Mouse (Mus musculus) c-Kit-positive CD71-positive TER-119-positive erythroid progenitor cells, embryonic 14.5 days (primary cell): ENCODE results near the gene Cbx4.

Source experiments
- DNase-seq: peaks from one replicate; pipeline ENCODE4 v3.0.0-alpha.2; 2013; ENCODE audit warnings: low spot score

Cbx4 gene

DNA sequence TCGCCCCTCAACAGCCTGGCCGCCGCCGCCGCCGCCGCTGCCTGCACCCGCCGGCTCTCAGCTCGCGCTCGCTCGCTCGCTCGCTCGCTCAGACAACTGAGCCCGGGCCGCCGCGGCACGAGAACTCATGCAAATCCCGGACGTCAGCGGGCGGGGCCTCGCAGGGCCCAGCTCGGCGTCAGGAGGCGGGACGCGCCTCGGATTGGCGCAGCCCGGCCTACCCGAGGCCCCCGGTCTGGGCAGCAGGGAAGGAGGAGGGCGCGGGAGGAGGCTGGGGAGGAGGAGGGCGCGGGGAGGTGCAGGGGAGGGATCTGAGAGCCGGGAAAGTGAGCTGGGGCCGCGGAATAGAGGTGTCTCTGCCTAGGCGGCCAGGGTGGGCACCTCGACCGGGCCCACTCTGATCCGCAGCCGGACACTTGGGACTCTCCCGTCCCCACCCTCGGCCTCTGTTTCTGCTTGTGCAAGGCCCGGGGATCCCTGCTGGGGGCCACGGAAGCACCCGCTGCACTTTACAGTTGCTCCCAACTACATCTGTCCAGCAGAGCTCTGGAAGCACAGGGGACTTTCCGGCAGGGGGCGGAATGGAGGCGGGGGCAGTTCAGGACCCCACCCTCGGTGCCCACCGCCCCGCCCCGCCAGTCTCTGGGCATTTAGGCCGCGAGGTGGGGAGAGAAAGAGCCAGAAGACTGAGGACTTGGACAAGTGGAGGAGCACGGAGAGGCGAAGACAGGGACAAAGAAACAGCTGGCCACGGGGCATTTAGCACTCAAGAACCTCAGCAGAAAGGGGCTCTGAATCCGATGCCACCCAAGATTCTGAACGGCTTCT is at the start of gene Cbx4:
Gene Cbx4, minus strand, starts transcription at position 78 of the 828 bp plus-strand sequence.
- peak; percentile 66 for DNase-seq

DNA sequence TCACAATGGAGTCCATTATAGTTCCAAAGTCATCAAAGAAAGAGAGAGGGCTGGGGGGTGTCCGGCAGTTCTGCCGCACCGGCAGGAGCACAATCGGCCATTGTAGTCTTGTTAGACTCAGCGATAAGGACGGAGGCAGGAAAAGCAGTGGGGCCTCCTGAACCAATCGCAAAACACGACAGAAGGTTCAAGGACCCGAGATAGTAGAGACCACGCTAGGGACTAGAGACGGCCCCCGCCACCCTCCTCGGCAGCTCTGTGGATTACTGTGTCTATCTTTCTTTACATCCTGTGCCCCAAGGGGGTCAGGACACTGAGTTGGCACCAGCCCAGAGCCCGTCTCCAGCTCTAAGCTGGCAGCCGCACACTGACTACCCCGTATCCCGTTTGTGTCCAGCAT is 48.6 kb upstream of the Cbx4 start:
- DNase-seq: no peak

DNA sequence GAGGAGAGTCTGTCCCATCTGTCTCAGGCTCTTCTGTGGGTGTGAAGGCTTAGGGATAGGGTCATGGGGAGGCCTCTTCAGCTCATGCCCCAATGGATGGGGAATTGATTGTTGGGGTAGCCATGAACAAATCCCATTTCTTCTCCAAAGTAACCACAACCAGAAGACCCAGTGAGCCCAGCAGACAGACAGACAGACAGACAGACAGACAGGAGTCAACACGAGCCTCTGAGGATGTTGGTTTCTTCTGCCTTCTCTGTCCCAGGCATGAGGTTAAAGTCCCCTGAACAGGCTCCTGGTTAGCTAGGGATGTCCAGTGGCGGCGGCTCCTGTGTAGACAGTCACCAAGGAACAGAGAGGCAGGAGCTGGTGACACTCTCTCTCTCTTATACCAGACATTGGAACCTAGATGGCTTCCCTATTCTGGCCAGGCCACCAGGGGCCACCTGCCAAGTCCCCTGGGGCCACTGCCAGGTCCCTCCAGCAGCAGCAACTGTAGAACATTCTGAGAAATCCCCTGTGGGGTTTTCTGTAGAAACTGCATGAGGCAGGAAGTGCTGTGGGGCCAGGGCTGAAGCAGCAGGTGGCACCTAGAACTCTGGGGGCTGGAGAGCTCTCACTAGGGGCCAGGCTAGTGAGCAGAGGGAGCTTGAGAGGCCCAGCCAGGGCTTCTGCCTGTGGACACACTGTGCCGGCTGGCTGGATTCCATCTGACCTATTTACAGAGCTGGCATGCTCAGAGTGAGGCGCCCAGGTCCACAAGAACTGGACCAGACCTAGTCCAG is 47.6 kb upstream of the Cbx4 start:
- DNase-seq: no peak

DNA sequence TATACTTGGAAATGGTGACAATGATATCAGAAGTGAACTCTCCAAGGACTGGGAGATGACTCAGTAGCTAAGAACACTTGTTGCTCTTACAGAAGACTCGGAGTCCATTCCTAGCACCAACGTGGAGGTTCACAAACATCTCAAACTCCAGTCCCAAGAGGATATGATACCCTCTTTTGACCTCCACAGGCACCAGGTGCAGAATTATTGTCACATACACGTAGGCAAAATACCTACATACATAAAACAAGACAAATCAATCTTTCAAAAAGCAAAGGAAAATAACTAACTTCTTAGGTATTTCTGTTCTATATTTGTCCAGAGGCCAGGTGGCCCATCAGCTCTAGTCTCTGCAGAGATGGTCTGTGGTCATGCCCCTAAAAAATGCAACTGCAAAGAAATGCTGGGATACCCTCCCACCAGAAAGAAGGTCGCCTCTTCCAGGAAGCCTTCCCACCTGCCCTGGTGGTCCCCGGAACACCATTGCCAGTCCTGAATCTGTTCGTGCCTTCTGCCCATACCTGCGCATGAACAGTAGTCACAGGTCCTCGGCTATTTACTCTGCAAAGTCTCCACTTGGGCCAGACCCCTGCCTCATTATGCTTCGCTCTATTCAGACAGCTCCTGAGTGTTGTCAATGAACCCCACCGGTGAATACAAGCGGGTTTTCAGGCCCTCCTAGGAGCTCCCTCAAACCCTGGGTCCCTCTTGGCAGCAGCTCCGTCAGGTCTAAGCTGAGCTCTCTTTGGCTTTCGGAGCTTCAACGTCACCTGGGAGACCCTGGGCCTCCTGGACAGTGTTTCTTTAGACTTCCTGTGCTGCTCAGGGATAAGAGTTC is 46.4 kb upstream of the Cbx4 start:
- DNase-seq: no peak

DNA sequence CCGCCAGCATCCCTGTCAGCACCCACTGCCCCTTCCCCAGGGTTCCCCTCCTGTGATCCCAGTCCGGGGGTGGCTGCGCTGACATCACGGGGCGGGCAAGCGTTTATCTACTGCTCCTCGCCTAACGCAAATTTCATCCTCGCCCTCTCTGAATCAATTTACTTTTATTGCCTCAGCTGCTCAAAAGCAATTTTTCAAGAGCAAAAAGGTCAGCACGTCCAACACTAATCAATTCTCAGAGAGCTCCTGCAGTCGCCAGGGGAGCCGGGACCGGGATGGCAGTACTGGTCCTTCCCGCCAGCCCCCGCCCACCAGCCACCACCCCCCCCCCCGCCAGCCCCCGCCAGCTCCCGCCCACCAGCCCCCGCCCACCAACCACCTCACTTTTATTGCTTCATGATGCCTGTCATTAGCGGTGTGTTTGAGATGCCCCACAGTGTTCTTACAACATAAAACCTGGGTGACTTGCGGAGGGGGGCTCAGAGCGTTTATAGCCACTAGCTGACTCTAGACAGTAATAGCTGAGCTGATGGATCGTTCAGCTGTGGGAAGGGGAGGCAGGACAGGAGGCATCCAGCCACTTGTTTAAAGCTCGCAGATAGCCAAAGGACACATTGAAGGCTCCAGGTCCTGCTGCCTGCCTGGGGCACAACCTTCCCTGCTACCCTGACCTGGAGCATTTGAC is 44.2 kb upstream of the Cbx4 start:
- no peak for DNase-seq

DNA sequence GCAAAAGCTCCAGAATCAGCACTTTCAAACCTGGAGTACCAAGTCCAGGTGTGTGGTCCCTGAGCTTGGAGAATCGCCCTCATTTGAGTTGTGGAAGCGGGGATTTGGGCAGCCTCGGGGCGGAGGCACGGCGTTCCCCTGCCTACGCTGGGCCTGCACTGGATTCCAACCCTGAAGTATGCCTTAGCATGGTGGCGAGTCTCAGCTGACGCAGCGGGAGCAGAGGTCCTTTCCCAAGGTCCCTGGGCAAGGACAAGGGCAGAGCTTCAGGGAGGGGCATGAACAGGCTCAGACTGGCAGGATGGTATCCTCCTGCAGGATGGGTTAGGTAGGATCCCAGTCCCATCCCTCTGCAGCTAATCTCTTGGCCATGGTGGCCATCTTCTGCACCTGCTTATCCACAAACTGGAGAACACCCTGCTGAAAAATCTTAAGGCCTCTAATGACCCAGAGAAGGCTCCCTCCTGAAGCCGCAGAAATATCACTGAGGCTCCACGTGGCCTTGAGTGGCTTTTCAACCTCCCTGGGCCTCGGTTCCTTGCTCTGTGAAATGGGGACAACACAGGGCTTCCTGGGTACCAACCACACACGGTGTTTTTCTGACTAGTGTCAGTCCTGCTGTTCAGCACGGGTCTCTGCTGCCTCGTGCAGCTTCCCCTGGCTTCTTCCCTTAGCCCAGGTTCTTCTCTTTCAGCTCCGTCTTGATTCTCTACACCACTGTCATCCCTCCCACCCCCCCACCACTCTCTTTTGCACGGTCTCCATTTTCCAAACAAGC is 43.4 kb upstream of the Cbx4 start:
- DNase-seq: no peak

DNA sequence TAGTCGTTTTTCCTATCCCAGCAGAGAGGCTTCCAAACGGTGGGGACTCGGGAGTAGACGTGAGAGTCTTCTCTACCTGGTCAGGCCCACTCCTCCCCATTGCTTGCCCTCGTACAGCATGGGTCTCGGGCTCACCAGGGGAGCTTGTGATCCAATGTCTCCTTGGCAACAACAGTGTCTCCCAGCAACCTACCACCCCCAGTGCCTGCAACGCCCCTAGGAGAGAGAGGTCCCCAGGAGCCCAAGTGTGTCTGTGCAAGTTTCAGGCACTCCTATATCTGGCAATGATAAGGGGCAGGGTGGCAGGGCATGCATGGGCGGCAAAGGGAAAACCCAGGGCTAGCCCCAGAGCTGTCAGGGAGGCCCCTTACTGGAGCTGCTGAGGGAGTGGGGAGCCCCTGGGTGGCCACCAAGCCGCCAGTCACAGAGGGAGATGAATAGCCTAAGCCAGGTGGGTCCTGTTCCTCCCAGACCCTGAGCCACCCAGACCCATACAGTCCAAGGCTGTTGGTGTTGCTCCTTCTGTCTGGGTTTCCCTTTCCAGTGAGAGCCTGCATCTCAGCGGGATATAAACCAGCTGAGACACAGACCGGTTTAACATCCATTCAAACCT is 42.8 kb upstream of the Cbx4 start:
- DNase-seq: no peak

DNA sequence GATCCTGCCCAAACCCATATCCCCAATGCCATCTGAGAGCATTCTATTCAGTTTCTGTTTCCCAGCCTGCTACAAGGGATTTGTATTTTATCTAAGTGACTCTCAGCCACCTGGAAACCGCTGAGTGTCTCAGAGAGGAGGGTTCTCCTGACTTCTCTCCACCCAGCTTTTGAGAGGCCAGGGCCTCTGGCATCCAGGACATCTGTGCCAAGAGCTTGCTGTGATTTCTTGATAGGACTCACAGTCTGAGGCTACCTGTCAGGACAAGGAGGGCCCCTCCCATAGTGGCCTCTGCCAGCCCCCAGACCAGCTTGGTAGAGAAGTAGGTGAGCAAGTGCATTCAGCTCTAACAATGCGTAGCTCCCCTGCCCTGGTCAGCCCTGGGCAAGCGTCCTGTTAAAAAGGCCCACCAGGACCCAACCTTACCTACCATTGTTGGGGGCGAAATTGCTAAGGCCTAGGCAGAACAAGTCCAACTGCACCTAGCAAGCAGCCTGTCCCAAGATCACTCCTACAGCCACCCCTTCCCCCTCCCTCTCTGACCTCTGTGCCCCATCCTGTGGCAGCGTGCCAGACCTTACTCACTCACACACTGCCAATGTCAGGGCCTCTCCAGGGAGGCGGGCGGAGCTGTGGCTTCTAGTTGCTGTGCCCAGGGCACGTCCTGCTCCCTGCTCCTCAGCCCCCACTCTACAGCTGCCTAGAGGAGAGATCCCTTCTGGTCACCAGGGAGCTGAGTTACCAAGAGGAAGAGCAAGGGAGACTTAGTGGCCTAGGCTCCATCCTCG is 41.9 kb upstream of the Cbx4 start:
- no peak for DNase-seq

GRCm38 (mm10) chr11:119127147-119127546 is 41.1 kb upstream of the Cbx4 start:
- no peak for DNase-seq

DNA sequence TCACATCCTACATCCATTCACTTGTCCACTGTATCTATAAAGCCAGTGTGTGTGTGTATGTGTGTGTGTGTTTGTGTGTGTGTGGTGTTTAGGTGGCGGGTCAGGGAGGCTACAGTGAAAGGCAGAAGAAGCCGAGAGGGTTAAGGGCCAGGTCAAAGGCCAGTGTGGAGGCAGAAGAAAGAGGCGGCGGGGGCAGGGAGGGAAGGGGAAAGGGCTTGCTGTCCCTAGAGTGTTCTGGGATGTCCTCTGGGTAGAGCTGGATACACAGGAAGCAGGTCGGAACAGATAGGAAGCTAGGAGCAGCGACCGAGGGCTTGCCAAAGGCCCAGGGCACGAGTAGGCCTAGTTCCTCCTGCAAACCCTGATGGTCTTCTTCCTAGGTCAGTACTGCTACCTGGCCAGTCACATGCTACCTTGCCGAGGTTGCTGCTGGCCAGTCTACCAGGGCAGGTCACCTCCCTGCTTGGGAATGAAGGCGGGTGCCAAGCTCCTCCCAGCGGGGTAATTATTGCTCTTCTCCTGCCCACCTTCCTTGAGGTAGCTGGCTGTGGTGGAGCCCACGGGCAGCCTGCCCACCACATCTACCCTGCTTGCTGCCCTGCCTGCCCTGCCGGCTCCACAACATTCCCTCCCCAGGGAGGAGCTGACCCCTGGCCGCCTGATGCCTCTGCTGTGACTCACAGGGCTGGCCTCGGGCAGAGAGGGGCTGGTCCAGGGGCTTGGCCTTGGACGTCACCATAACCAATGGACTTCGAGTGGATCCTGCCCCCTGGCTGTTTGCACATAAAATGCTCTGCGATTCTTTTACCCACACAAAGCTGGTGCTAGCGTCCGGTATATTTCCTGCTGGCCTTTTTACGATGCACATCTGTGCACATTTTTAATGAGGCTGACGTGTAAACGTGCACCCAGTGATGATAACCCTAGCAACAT is 40.2 kb upstream of the Cbx4 start:
- DNase-seq: no peak

GRCm38 (mm10) chr11:119124536-119124935 is 38.5 kb upstream of the Cbx4 start:
- no peak for DNase-seq

- no peak for DNase-seq
These were observed 37.7 kb upstream of the Cbx4 start for GRCm38 (mm10) chr11:119123522-119124319.

- no peak for DNase-seq
These were observed 36.4 kb upstream of the Cbx4 start for GRCm38 (mm10) chr11:119122396-119122795.

GRCm38 (mm10) chr11:119118905-119119304 is 32.9 kb upstream of the Cbx4 start:
- no peak for DNase-seq

- no peak for DNase-seq
These were observed 31.9 kb upstream of the Cbx4 start for GRCm38 (mm10) chr11:119117945-119118344.

GRCm38 (mm10) chr11:119116992-119117391 is 31.0 kb upstream of the Cbx4 start:
- DNase-seq: no peak

- DNase-seq: no peak
These were observed 26.7 kb upstream of the Cbx4 start for GRCm38 (mm10) chr11:119112721-119113120.

GRCm38 (mm10) chr11:119111345-119111744 is 25.3 kb upstream of the Cbx4 start:
- DNase-seq: no peak
